Mouse (Mus musculus): ENCODE results near the gene Rhov. TPM values are rescaled to one million over a fixed set of nuclear protein-coding genes. Genes with fewer than 3 reads are reported as not detected.

Rhov gene
- total RNA-seq, 2 experiments from 2014 or later: not detected

DNA sequence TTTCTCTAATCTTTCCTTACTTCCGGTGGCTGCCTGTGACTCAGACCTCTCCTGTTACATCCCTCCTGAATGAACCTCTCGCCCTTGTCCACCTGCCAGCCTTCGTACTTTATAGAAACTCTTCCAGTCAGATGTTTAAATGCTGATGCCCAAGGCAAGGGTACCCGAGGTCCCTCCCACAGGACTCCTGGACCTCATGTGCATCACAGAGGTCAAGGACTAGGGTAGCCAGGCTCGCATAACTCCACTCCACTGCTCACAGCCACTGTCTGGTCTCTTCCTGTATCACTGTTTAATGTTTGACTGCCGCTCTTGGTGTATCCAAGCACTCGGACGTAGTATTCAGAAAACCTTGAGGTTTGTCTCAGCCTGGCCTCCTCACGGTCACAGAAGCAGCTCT lies 28.5 kb downstream of the Rhov start:
- DNase-seq: no peak
- intact Hi-C loops (cut with DNase I): no loop called here

DNA sequence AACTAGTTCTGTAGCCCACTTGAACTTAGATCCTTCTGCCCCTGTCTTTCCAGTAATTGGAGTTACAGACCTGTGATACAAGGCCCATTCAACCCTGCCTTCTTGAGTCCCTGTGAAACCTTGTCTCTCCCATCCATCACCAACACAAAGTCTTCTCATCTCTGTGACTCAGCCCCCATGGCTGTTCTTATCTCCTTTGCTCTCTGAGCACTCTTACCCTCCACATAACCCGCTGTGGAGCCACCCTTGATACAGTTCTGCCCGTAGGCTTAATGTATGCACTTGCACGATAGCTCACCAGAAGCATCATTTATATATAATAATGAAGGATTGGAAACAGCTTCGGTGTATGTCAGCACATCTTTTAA lies 30.3 kb downstream of the Rhov start:
- no peak for DNase-seq
- intact Hi-C loops (cut with DNase I): no loop called here

DNA sequence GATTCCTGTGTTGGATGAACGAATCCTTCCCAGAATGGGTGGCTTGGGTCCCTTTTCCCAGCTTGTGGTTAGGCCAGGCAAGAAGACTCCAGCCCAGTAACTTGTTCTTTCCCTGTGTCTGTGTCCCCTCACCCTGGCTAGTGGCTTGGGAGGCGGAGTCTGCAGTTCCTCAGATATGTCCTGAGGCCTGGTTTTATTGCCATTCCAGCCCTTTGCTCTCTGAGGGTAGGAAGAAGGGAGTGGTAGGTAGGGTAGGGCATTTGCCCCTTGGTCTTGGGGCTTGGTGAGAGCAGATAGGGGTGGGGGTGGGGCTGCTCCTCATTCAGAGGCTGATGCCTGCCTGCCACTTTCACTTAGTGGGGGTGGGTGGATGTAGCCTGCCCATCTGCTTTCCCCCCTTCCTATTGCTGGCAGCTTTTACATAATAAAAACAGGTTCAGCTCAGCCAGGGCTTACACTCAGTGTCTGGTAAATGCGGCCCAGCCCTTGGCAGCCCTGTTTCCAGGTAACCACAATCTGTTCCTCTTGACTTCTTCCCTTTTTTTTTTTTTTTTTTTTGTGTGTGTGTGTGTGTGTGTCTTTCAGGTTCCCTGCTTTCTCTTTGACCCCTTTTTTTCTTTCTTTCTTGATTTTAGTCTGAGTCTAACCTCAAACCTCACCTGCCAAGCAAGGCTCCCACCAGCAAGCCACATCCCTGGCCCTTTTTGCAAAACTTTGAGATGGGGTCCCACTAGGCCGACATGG lies 30.8 kb downstream of the Rhov start:
- intact Hi-C loops (cut with DNase I): no loop called here

DNA sequence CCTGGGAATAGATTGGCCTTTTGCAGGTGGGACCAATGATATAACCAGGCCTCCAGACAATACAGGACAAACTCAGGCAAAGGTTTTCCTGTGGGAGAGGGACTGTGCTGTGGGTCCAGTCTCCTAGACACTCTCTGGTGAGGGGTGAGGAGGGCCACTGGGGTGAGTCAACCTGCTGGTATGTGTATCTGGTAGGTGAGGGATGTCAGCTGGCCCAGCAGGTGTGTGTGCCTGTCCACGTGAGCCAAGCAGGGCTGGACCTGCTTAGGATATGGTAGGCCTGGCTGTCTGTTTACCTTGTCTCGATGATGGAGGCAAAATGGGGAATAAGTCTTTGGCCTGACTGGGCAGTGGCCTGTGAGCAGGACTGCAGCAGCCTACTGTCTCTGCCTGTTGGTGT lies 32.4 kb downstream of the Rhov start:
- no peak for DNase-seq
- intact Hi-C loops (cut with DNase I): no loop called here

More for the DNA sequence above, 30.8 kb downstream of the Rhov start:
- DNase-seq: no peak

DNA sequence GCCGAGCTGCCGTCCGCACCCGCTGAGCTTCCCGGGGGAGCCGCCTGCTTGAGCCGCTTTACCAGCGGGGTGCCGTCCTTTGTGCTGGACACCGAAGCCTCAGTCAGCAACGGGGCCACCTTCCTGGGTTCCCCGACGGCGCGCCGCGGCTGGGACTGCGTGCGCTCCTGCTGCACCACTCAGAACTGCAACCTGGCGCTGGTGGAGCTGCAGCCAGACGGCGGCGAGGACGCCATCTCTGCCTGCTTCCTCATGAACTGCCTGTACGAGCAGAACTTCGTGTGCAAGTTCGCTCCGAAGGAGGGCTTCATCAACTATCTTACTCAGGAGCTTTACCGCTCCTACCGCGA lies 33.2 kb downstream of the Rhov start:
- intact Hi-C loops (cut with DNase I): no loop called here
- no peak for DNase-seq

DNA sequence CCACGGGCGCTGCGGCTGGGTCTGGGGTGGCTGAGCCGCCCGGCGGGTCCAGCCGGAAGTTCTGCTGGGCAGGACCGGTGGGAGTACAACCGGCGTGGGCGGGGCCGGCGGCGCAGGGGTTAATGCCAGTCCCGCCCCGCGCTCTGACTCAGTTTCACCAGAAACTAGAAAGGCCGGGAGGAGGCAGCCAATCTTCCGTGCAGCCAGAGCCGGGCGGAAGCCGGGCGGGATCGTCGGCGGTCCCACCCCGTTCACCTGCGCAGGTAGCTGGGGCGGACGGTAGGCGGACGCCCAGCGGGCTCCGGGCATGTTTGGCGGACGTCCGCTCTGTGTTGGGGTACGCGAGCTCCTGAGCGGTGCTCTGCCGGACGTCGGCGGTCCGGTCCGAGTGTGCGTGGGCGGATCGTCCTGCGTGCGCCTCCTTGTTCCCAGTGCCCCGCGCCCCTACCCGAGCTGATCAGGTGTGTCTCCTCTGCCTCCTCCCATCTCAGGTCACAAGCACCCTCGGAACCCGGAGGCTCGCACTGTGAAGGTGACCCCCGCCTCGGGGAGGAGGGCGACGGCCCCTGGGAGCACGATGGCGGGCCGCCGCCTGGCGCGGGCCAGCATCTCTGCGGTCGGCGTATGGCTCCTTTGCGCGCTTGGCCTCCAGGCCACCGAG lies 33.7 kb downstream of the Rhov start, which contains the start of gene Spint1:
Gene Spint1 (plus strand): TSS at position 153 of the 661 bp plus-strand sequence.
- intact Hi-C loops (cut with DNase I): no loop called here
- DNase-seq: peak in 1 of 2 experiments; percentile 18

DNA sequence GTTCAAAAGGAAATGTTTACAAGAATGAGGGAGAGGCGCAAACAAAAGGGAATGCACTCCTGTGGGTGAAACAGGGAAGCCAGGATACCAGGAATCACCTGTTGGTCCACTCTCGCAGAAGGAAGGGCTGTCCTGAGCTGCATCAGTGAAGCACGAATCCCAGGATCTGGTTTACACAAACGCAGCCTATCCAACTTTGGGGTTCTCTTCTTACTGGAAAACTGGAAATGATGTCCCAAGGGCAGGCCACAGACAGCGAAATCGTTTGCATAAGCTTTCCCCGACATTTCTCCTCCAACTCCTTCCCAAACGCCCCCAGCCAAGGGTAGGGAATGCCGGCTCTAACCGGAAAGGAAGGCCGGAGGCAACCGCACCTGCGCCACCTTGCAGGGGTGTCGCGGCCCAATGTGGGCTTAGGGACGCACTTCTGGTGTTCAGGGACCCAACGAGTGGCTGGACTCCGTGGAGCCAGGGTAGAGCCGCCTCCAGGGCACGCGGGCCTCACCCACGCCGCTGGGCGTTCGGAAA lies 34.3 kb downstream of the Rhov start:
- intact Hi-C loops (cut with DNase I): no loop called here
- no peak for DNase-seq

DNA sequence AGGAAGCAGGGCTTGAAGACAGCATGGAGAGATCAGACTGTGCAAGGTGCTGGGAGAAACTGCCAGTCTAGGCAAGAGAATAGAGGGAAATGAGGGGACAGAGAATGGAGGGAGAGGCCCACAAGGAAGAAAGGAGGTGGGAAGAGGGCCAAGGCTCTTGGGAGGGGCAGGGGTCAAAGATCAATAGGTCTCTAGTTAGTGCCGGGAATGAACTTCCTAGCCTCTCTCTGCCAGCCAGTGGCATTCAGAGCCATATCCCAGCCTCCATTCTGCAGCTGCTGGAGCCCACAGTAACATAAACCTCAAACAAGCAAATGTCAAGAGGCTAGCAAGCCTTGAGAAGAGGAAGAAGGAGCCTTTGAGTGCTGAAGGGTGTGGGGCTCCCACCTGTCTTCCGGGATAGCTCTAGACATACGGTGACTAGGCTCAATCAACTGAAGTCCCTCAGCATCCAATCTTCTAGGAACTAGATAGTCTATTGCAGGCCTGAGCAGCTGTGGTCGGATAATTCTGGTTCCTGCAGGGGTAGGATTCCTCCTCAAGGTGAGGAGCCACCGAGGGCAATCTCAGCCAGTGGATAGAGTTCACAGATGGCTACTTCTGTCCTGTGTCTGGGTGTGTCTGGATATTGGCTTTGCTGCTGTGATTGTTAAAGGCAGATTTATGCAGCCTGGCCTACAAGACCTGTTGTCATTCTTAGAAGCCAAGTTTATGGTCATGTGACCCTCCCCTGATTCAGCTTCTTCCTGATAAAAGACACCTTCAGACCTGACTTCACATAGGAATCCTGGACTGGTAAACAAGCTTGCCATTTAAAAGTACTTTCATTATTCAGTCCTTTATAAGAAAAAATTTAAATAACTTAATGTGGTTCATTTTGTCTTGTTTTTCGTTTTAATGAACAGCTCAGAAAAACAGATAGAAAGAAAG lies 41.0 kb downstream of the Rhov start, which contains the start of gene Ppp1r14d:
Gene Ppp1r14d (minus strand): TSS at position 132 of the 930 bp plus-strand sequence.
- intact Hi-C loops (cut with DNase I): no loop called here

More for the DNA sequence above, 41.0 kb downstream of the Rhov start, which contains the start of gene Ppp1r14d:
- no peak for DNase-seq

Other genes with a start within 250 kb of the Rhov start
- 10 to 100 TPM; 12.8 TPM for gene Ccdc32, start 241.9 kb downstream of the Rhov start, total RNA-seq (2021)
- gene Rpusd2, start 236.5 kb downstream of the Rhov start, total RNA-seq (2021): 1 to 10 TPM; 4.1 to 4.3 TPM
- 1 to 10 TPM; 3.0 to 4.0 TPM for gene Knl1, start 224.2 kb downstream of the Rhov start, total RNA-seq (2021)
- gene Rad51, start 158.5 kb downstream of the Rhov start, total RNA-seq (2021): 1 to 10 TPM; 2.2 to 3.7 TPM
- gene Rmdn3, start 114.2 kb downstream of the Rhov start, total RNA-seq (2021): 10 to 100 TPM; 18.6 to 20.9 TPM
- gene Gchfr, start 103.5 kb downstream of the Rhov start, total RNA-seq (2021): 1 to 10 TPM; 1.3 to 2.2 TPM
- gene Gm14137, start 96.8 kb downstream of the Rhov start, total RNA-seq (2021): not detected
- gene Zfyve19, start 62.7 kb downstream of the Rhov start, total RNA-seq (2021): 10 to 100 TPM; 15.7 TPM
- gene Dnajc17, start 62.5 kb downstream of the Rhov start, total RNA-seq (2021): 10 to 100 TPM in 1 of 2 experiments, 1 to 10 TPM in 1; 9.3 to 10.0 TPM
- gene Ppp1r14d, start 41.4 kb downstream of the Rhov start, total RNA-seq (2021): not detected
- under 1 TPM; 0.17 to 0.26 TPM for gene Spint1, start 33.9 kb downstream of the Rhov start, total RNA-seq (2021)
- gene Vps18, start 17.5 kb upstream of the Rhov start, total RNA-seq (2021): 10 to 100 TPM; 12.8 to 13.3 TPM
- gene Dll4, start 54.5 kb upstream of the Rhov start, total RNA-seq (2021): 10 to 100 TPM; 19.5 to 22.3 TPM
- 10 to 100 TPM; 12.8 to 13.0 TPM for gene Chac1, start 80.0 kb upstream of the Rhov start, total RNA-seq (2021)
- 10 to 100 TPM; 11.8 TPM for gene Ino80, start 206.4 kb upstream of the Rhov start, total RNA-seq (2021)